Mouse (Mus musculus): ENCODE results near the gene Tagln2.

Gene Tagln2

DNA sequence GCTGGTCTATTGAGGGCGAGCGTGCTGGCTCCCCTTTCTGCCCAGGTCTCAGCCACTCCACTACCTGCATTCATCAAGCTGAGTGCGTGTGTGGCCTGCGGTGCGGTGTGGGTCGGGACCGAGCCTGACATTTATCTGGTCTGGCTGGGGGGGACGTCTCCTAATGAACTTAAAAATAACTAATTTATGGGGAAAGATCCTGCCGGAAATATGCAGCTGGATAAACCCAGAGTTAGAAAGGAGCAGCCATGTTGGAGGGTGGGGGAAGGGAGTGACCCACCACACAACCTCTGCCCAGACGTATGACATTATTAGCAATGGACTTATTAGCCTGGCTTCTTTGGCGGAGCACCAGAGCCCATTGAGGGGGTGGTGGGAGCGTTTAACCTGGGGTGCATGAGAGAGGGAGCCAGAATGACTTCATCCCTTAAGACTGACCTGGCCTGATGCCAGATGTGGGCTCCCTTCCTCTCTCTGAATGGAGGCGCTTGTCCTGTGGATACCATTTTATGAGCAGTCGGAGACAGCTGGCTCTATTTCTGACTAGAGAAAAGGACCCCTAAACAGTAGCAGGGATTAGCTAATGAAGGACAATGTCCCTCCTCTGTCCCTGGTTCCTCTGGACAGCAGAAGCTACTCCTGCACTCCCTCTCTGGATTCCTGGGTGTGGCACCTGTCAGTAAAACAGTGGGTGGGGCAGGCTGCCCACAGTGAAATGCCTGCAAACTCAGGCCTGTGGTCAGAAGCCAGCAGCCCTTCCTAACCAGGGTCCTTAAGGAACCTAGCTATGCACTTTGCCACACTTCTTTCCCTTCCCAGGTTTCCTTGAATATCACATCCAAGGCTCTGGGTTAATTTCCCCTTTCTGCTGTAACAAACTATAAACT, 3.5 kb downstream of the Tagln2 start:
- DNase-seq (ENCODE audit: low spot score in 2 of 2), result peak in 1 of 2 experiments; percentile 34

DNA sequence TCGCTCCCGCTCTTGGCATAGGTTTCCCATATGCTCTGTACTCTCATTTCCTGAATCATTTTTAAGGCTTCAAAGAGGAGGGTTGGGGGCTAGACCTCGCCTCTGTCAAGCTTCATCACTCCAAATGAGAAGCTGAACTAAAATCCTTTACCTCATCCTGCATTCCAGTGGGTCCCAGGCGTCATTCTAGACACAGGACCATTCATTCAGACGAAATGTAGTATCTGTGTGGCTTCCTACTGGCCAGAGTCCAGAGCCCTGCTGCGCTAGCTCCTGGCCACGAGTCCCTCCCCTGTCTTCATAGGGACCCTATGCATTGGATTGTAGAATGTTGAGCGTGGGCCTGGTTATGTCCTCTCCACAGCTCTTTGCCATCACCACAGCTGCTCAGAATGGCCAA, 4.9 kb downstream of the Tagln2 start:
- DNase-seq (ENCODE audit: low spot score in 2 of 2), result no peak

DNA sequence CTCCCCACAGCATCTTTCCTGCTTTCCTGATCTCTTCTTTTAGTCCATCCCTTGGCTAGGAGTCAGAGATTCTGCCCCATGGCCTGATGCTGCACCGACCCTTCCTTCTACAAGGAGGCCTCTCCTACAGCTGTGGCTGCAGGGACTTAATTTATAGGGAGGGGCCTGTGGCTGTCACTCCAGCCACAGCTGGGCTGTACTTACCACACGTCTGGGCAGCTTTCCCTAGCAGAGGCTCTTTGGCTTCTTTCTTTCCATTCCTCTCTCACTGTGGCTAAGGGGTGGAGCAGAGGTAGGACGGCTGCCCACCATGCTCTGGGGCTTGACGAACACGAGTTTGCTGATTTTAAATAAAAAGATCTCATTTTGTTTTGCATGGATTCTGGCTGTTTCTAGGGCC, 7.2 kb downstream of the Tagln2 start:
- DNase-seq (ENCODE audit: low spot score in 2 of 2), result no peak

DNA sequence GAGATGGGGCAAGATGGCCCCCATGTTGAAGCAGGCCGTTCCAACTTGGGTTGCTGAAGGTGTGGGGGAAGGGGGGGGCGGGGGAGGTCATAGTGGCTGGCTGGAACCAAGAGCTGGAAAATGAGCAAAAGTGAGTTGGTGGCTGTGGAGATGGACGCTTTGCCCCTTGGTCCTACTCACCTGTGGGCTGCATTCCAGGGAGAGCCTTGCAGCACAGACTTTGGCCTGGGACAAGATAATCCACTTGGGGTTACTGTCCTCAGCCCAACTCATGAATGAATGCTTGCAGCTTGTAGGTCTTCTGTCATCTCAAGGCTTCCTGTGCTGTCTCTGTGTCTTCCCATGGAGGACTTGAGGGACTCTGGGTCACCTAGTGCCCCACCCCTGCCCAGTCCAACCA, 7.9 kb downstream of the Tagln2 start:
- DNase-seq (ENCODE audit: low spot score in 2 of 2), result no peak

DNA sequence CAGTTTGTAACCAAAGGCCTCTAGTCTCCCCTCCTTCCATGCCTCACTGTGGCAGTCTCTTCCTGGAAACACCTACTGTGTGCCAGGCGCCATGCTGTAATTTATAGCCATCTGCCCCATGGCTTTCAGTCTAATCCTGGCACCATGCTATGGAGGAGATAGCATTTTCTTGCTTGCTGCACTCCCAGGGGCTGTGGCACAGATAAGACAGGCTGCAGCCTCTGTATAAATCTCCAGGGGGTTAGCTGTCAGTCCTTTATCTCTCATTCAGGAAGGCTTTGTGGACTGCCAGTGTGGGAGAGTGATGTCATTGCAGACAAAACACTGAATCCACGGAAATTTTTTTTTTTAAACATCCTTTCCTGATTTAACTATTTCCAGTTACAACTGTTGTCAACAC, 8.3 kb downstream of the Tagln2 start:
- DNase-seq (ENCODE audit: low spot score in 2 of 2), result no peak

DNA sequence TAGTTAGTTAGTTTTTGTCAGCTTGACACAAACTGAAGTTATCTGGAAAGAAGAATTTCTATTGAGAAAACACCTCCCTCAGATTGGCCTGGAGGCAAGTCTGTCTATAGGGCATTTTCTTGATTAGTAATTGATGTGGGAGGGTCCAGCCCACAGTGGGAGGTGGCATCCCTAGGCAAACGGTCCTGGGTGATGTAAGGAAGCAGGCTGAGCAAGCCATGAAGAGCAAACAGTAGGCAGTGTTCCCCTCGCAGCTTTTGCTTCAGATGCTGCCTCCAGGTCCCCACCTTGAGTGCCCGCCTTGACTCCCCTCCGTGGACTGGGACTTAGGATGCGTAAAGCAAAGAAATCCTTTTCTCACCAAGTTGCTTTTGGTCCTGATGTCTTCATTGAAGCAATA, 9.4 kb downstream of the Tagln2 start:
- DNase-seq (ENCODE audit: low spot score in 2 of 2), result no peak

DNA sequence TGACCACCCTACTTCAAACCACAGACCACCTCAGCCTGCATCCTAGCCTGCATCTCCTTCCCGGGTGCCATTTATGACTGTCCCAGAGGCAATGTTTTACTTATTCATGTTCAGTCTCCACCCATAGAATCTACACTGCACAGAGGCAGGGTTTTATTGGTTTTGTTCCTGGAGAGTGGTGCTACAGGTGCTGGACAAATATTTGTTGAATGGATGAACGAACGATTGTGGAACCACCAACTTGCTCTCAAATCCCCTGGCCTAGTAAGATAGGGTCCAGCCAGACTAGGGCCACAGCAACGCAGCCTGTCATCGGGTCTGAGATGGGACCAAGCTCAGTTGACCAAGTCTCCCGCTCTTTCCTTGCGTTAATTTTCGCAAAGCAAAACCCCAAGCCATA, 10.1 kb downstream of the Tagln2 start:
- no peak for DNase-seq (ENCODE audit: low spot score in 2 of 2)

DNA sequence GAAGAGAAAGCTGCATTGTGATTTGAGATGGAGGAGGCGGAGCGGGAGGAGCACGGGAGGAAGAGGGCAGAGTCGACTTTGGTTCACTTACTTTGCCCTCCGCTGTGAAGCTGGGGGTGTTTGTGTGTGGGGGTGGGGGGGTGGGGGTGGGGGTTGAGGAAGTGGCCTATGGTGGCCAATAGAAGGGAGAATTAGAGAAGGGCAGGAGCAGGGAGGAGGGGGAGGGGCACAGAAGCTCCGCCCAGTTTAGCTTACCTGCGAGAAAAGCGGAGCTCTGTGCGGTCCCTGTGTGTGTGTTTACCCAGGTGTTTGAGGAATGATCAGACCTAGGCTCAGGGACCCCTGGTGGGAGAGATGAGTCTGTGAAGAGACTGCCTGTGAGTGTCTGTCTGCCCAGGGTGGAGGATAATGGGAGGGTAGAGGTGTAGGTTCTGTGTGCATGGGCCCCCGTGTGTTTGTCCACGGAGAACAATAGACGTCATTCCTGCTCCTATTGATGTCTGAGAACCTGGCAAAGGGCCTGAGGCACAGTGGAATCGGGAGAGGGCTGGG, 10.7 kb downstream of the Tagln2 start:
- DNase-seq (ENCODE audit: low spot score in 2 of 2), result no peak

DNA sequence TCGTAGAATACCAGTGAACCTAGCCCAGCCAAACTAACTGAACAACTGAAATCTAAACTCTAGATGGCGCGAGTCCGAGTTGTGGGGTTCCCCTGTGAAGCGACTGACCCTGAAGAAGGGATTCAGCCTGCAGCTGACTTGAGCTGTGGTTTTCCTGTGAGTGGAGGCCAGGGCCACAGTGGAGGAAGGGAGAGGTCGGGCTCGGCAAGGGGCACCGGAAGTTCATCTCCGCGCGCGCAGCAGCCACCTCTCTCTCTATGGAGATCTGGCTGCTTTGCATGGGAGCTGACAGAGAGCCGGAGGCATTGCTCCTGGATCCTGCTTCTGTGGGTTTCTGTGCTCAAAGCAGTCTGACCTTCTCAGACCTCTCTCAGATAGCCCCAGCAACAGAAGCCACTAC, 13.1 kb downstream of the Tagln2 start:
- peak in 1 of 2 experiments; percentile 58 for DNase-seq (ENCODE audit: low spot score in 2 of 2)

DNA sequence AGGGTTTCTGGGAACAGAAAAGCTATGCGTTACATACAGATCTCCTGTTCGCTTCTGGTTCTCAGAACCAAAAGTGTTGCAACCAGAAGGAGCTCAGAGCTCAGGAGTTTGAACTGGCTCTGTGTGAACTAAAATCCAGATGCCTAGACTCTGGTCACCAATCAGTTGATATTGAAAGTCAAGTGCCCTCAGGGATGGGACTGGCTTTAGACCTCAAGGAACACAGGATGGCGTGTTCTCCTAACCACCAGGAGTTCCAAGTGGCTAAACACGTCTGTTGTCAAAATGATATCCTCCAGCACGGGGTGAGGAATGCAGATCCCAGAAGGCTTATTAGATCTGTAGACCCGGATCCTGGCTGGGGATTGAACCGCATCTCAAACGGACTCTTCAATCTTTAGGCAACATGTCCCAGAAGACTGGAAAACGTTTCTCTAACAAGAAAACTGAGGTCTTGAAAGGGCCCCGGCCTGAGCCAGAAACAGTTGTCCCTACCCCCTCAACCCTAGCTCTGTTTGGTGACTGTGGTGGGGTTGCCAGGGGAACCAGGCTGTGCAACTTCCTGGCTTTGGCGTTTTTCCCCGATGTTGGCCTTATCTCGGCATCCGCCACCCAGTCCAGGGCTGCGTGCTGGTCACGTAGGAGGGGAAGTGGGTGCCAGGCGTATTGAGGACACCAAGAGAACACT, 13.8 kb downstream of the Tagln2 start:
- DNase-seq (ENCODE audit: low spot score in 2 of 2), result peak in 1 of 2 experiments; percentile 56

DNA sequence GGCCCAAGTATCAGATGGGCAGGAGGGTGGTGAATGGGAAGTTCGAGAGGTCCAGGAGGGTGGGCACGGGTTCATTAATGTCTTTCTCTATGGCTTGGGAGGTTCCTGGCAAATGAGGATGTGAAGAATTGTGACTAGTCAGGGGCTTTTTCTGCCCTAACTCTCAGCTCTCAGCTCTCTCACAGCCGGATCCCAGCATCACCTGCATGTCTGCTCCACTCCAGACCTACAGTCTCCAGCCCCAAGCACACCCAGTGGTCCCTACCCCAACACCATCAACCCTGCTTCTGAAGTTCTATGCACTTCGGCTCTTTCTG, 14.3 kb downstream of the Tagln2 start:
- no peak for DNase-seq (ENCODE audit: low spot score in 2 of 2)

DNA sequence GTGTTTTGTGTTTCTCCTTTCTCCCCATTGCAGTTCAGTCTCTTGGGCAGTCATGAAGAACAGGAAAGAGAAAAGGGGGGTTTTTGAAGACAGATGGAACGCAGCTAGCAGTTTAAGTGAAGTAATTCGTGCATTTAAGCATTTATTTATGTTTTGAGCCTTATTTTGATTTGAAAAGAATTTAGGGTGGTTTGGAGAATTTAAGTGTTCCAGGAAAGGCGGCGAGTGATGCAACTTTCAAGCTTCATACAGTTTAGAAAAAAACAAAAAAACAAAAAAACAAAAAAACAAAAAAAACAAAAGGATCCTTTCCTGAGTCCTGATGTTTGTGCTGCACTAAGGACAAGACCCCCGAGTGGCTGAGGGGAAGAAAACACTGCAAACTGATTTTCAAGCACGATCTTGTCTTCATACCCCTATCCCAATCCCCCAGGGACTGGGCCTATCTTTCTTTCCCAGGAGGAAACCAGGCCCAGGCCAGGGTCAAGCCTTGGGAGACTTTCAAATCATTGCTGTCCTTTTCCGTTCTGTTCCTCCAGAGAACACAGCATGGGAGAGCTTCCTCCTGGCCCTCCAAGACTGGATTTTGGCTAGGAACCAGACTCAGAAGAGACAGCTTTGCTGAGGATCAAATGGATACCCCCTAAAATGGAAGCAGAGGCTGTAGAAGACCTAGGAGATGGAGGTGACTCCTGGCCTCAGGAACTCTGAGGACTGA, 14.9 kb downstream of the Tagln2 start:
- no peak for DNase-seq (ENCODE audit: low spot score in 2 of 2)

DNA sequence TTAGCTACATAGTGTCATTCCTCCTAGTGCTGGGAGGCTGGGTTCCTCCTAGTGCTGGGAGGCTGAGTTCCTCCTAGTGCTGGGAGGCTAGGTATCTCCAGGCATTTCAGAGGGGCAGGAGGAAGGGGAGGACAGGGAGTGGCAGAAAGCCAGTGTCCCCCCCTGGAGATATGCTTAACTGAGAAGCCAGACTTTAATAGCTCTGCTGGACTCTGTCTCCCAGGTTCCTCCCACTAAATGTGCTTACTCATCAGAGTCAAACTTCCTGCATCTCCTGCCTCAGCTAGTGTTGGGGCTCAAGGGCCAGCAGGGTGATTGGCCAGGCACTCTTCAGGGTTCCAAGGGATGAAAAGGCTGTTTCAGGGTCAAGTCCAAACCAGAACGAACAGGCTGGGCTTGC, 15.5 kb downstream of the Tagln2 start:
- DNase-seq (ENCODE audit: low spot score in 2 of 2), result no peak

DNA sequence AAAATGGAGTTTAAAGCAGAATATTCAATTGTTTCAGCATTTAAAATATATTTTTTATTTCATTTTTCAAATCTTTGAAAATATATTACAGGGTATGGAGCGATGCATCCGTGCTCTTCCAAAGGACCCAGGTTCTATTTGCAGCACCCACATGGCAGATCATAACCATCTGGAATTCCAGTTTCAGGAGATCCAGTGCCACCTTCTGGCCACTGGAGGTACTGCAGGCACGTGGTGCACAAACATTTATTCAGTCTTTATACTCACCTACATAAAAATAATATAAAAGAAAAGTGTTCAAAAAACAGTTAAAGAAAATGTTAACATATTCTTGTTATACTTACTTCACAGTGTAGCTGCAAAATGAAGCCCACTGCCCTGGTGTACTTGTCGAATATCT, 18.2 kb downstream of the Tagln2 start:
- no peak for DNase-seq (ENCODE audit: low spot score in 2 of 2)

DNA sequence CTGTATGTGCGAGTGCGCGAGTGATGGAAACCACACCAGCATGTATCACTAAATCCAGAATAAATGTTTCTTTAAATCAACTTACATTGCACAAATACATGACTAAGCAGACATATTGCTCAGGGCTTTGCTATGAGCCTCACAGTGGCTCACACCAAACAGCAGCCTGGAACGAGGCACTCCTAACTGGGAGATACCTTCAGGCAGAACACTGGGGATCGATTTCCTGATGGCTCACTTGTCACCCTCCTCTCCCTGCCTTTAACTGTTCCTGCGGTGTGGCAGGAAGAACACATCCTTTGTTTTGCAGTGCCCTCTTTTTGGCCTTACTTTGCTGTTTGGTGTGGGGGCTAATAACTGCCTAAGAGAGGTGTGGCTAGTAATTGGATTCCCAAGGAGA, 19.8 kb downstream of the Tagln2 start:
- DNase-seq (ENCODE audit: low spot score in 2 of 2), result no peak

DNA sequence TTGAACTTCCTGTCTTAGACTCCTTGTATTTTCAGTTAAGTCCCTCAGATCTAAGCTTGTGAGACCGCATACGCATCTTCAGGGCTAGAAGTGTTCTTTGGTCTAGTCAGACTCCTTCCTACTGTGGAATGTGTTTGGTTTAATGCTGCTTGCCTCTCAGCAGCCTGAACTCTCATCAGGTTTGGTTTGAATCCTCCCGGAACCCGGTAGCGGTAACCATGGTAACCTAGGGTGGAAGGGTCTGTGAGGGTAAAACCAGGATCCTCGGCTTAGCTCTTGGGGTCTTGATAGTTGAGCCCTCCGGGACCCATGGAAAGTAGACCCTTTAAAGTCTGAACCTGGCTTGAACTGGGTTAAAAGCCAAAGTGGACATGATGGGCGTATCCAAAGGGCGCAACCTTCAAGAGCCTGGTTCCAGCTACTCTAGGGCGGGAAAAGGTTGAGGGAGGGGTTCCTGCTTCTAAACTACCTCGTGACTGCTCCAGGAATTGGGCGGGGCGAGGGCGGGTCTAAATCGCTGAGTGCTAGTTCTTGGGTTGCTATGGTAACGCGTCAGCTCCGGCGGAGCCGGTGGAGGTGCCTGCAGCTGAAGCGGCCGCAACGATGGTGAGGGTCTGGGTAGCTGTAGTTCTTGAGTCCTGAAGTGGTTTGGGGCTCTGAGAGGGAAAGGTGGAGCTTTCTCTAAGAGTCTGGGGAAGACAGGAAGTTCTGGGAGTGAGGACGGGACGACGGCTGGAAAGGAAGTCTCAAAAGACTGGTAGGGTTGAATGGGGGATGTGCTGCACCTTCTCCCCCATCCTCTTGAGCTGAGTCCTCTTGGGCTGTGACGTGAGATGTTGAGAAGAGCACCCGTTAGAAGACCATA, 21.0 kb downstream of the Tagln2 start, which contains the start of gene Cfap45:
Gene Cfap45, plus strand, starts transcription at position 226 of the 865 bp plus-strand sequence.
- peak; percentile 69 to 79 for DNase-seq (ENCODE audit: low spot score in 2 of 2)

DNA sequence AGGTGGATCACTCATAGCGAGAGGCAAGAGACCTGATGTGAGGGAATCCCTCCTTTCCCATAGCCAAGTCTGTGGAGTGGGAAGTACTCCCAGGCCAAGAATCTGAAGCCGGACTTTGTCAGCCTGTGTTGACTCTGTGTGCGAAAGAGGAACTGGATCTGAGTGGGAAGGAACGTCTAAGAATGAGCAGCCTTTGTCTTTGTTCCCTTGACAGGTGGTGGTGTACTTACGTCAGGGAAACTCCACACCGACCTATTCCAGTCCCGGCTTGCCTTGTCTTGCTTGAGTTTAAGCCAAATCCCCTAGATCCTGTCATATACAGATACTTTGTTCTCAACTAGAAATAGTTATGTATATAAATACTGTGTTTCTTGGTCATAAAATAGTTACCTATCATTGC, 22.7 kb downstream of the Tagln2 start:
- no peak for DNase-seq (ENCODE audit: low spot score in 2 of 2)

DNA sequence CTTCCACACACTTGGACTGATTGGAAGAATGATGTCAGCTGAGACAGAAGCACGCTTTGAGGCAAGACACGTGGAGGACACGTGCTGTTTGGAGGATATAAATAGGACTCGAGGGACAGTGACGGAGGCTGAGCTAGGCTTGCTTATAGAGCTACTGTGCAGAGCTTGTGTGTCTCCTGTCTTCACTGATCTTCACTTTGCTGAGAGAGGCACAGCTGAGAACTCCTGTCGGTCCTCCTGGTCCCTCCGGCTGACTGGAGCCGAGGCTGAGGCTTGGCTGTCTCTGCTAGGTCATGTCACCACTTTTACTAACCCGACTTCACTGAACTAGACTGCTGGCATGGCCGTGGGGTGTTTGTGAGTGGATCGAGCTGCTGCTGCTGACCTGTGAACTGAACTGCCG, 23.9 kb downstream of the Tagln2 start:
- DNase-seq (ENCODE audit: low spot score in 2 of 2), result no peak

DNA sequence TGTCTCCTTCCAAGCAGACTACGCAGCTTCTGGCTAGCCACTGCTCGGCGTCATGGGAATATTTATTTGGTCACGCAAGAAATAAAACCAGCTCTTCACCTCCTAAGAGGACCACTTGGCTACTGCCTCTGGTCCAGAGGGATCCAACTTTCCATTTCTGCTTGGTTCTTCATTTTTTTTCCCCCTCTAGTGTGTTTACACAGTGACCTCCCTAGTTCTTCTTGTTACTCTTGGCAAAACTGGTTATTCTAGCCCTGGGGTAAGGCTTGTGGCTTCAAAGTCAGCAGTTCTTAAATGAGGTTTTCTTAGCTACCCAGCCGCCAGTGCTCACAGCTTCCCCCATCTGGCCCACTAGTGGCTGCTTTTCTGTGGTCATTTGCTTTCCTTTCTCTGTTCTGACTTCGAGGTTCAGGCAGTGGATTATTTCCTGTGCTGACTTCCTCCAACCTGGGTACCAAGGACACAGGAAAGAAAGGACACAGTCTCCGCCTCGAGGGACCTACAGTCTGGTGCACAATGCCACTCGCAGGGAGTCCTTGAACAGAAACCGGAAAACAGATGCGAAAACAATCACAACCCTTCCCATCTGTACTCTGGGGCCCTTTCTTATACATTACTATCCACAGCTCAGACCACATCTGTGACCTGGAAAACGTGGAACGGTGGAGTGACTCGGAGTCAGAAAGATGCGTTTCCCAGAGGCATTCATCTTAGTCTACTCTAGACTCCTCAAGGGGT, 25.3 kb downstream of the Tagln2 start:
- peak in 1 of 2 experiments; percentile 48 for DNase-seq (ENCODE audit: low spot score in 2 of 2)

DNA sequence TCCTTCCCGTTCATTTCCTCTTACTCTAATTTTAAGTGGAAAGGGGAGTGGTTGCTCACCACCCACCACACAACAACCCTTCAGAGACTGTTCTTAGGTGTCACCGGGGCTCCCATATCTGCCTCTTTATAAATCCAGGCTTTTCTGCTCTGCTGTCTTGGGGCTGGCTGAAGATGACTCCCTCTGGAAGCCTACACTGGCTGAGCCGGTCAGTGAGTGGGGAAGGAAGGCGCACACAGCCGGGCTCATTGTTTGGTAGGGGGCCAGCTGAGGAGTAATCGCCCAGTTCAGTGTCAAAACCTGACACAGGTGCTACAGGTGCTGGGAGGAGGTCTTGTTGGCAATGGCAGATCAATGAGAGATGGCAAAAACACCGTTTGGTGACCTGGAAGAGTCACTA, 26.1 kb downstream of the Tagln2 start:
- DNase-seq (ENCODE audit: low spot score in 2 of 2), result no peak
